Mouse (Mus musculus) bone marrow, adult 2 months (tissue): ENCODE results near the gene Qdpr.

Experiments
- CTCF ChIP-seq: fragments of 200-500 bp; IDR thresholded peaks from 2 replicates; pipeline ENCODE4 v1.5.1; 2011; ENCODE audit warnings: low read length, control low read depth; ENCODE audit not compliant: control insufficient read depth, insufficient read depth
- POLR2A ChIP-seq: fragments of 200-500 bp; IDR thresholded peaks from 2 replicates; pipeline ENCODE4 v1.6.1; 2011; ENCODE audit warnings: low read depth, mild to moderate bottlenecking, control low read depth, low read length, borderline replicate concordance; ENCODE audit not compliant: control insufficient read depth

GRCm38 (mm10) chr5:45406129-45406528 lies 43.9 kb downstream of the Qdpr start:
- no peak for TF ChIP-seq CTCF
- TF ChIP-seq POLR2A = no peak
